Mouse (Mus musculus): ENCODE measurements around the gene Olfr1262.

The Olfr1262 gene

GRCm38 (mm10) chr2:89999845-90000244, at the start of gene Olfr1262:
Gene Olfr1262, plus strand, starts transcription at chr2:90000145.
- DNase-seq (ENCODE audit: low spot score) = no peak

GRCm38 (mm10) chr2:89974184-89974583, 25.8 kb upstream of the Olfr1262 start, which contains the start of gene Olfr1260:
Gene Olfr1260, plus strand, starts transcription at chr2:89974340.
- no peak for DNase-seq (ENCODE audit: low spot score)

GRCm38 (mm10) chr2:89977709-89978108, 22.2 kb upstream of the Olfr1262 start:
- DNase-seq (ENCODE audit: low spot score) = no peak

- DNase-seq (ENCODE audit: low spot score) = no peak
Observed at GRCm38 (mm10) chr2:89990921-89991320, 9.0 kb upstream of the Olfr1262 start, which contains the start of gene Olfr1261. Gene Olfr1261, plus strand, starts transcription at chr2:89991221.

- DNase-seq (ENCODE audit: low spot score) = no peak
Observed at GRCm38 (mm10) chr2:90011831-90012230, 11.9 kb downstream of the Olfr1262 start, which contains the start of gene Olfr1263. Gene Olfr1263, plus strand, starts transcription at chr2:90012131.

- DNase-seq (ENCODE audit: low spot score) = no peak
Observed at GRCm38 (mm10) chr2:90025477-90025876, 25.5 kb downstream of the Olfr1262 start, which contains the start of gene Olfr1264. Gene Olfr1264, minus strand, starts transcription at chr2:90025577.

GRCm38 (mm10) chr2:90035037-90035436, 35.1 kb downstream of the Olfr1262 start, which contains the start of gene Olfr1265:
Gene Olfr1265, plus strand, starts transcription at chr2:90035337.
- no peak for DNase-seq (ENCODE audit: low spot score)

Measured in c-Kit-positive CD71-positive TER-119-positive erythroid progenitor cells, embryonic 14.5 days (primary cell).